Mouse (Mus musculus) ES-E14 (cell line): Measurements from ENCODE around the gene Rap1a. TPM values are rescaled to one million over a fixed set of nuclear protein-coding genes. Genes with fewer than 3 reads are reported as not detected.

Experiments
- DNase-seq: peaks from one replicate; pipeline ENCODE4 v3.0.0-alpha.2; 2013; ENCODE audit warnings: low read depth, low spot score
- H3K27ac ChIP-seq: 2 replicates; pipeline ENCODE4 v1.5.1; 2012; ENCODE audit warnings: low read depth, mild to moderate bottlenecking, low read length, moderate library complexity, mixed read lengths; ENCODE audit not compliant: poor library complexity, insufficient read depth, severe bottlenecking
- H3K36me3 ChIP-seq: 2 replicates; pipeline ENCODE4 v1.6.1; 2012; ENCODE audit warnings: mild to moderate bottlenecking, low read length, moderate library complexity, mixed read lengths; ENCODE audit not compliant: control insufficient read depth, poor library complexity, insufficient read depth, severe bottlenecking
- H3K4me1 ChIP-seq, 2 experiments: fragments of 150-350 bp in 1 of 2; sonication (generic) in 1 of 2; 2 replicates each; pipeline ENCODE4 v1.6.1; 2012; ENCODE audit warnings: low read length in 2 of 2, mild to moderate bottlenecking in 1 of 2, mixed read lengths in 1 of 2; ENCODE audit not compliant: control insufficient read depth in 2 of 2, insufficient read depth in 2 of 2, poor library complexity in 1 of 2
- H3K4me3 ChIP-seq, 2 experiments: fragments of 150-350 bp in 1 of 2; sonication (generic) in 1 of 2; 2 replicates each; pipeline ENCODE4 v1.5.1; 2012; ENCODE audit warnings: low read length in 2 of 2, low read depth in 1 of 2, mild to moderate bottlenecking in 1 of 2, mixed read lengths in 1 of 2; ENCODE audit not compliant: insufficient read depth in 1 of 2, poor library complexity in 1 of 2, severe bottlenecking in 1 of 2
- H3K9ac ChIP-seq: 2 replicates; pipeline ENCODE4 v1.6.1; 2012; ENCODE audit warnings: low read depth, mild to moderate bottlenecking, low read length, mixed read lengths; ENCODE audit not compliant: poor library complexity, insufficient read depth, severe bottlenecking
- H3K9me3 ChIP-seq: fragments of 150-350 bp; sonication (generic); 2 replicates; pipeline ENCODE4 v1.6.1; 2012; ENCODE audit warnings: low read depth, mild to moderate bottlenecking, low read length; ENCODE audit not compliant: control insufficient read depth, insufficient read depth
- CHD2 ChIP-seq: IDR thresholded peaks from 2 replicates; pipeline ENCODE4 v1.6.1; 2014; ENCODE audit warnings: mild to moderate bottlenecking, low read depth, low read length, inconsistent platforms
- HCFC1 ChIP-seq: IDR thresholded peaks from 2 replicates; pipeline ENCODE4 v1.6.1; 2012; ENCODE audit warnings: low read length, inconsistent platforms, borderline replicate concordance; ENCODE audit not compliant: insufficient read depth
- MAFK ChIP-seq: IDR thresholded peaks from 2 replicates; pipeline ENCODE4 v1.6.1; 2014; ENCODE audit warnings: mild to moderate bottlenecking, low read depth, low read length, inconsistent platforms; ENCODE audit not compliant: insufficient read depth
- ZC3H11A ChIP-seq: IDR thresholded peaks from 2 replicates; pipeline ENCODE4 v1.6.1; 2012; ENCODE audit warnings: low read depth, mild to moderate bottlenecking, inconsistent platforms, low read length, borderline replicate concordance
- ZNF384 ChIP-seq: IDR thresholded peaks from 2 replicates; pipeline ENCODE4 v1.6.1; 2012; ENCODE audit warnings: low read depth, low read length, inconsistent platforms
- in situ Hi-C, 2 experiments: fragments of 600-800 bp; cut with MboI; formaldehyde crosslinking; loops; one replicate each; pipeline ENCODE4 v1.15.1; 2025; ENCODE audit warnings: low sequenced_read_pairs in 2 of 2, inconsistent platforms in 1 of 2; ENCODE audit not compliant: unreplicated experiment in 2 of 2
- total RNA-seq: library from RNA; depleted of rRNA; stranded (reverse); fragments of 300-350 nt; gene quantifications from 2 replicates; pipeline ENCODE4 v1.2.3, GENCODE M21; 2012; rRNA removed

Rap1a gene
- 13.6 and 23.2 TPM in 2 replicates for total RNA-seq

DNA sequence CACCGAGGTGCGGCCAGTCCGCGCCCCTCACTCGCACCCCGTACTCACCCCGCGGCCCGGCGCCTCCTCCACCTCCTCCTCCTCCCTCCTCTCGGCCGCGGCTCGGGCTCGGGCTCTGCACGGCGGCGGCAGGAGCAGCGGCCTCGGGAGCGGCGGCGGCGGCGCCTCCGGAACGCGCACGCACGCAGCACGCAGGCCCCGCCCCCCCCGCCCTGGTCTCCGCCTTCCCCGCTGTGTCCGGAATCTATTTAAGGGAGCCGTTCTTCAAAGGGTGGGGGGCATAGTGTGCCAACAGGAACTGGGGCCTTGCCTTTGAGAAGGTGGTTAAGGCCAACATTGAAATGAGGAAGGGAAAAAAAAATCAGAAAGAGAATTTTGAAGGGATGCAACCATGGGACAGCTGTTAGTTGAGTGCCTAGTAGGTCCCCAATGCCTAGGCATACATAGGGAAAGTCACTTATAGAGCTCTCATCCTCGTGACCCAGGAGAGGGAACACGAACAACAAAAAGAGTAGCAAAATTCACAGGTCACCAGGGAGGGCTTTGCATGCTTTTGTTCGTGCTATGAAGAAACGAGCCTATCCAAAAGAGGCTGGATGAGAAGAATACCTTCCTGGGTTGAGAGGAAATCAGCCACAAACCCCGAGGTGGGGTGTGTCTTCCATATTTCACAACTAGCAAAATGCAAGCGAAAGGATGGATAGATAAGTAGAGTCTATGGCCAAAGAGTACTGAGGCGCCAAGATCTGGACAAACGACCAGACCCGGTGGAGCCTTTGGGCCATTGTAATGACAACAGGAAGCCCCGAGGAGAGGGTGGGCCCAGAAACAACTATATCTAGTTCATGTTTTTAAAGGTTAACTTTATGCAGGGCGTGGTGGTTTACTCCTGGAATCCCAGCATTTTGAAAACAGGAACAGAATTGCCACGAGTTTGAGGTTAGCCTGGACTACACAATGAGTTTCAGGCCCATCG is at the start of gene Rap1a:
Rap1a (minus strand) TSS at position 146 of the 976 bp plus-strand sequence.
- no peak for DNase-seq
- Histone ChIP-seq H3K9ac (peak within 1 kb of the TSS; percentile 73), H3K27ac (no peak within 1 kb of the TSS; the same call in 1 of the 2 replicates), H3K36me3 (no peaks in the 10 kb centered on the region), H3K4me1 (peaks cover 10 to 12% of the 10 kb centered on the region in 2 experiments), H3K4me3 (peak within 1 kb of the TSS; percentile 96), H3K9me3 (no peaks in the 10 kb centered on the region)
- in situ Hi-C loops = no loop called here
- TF ChIP-seq MAFK = no peak
- no peak for TF ChIP-seq ZC3H11A
- TF ChIP-seq HCFC1 = no peak
- TF ChIP-seq ZNF384 = no peak
- no peak for TF ChIP-seq CHD2

DNA sequence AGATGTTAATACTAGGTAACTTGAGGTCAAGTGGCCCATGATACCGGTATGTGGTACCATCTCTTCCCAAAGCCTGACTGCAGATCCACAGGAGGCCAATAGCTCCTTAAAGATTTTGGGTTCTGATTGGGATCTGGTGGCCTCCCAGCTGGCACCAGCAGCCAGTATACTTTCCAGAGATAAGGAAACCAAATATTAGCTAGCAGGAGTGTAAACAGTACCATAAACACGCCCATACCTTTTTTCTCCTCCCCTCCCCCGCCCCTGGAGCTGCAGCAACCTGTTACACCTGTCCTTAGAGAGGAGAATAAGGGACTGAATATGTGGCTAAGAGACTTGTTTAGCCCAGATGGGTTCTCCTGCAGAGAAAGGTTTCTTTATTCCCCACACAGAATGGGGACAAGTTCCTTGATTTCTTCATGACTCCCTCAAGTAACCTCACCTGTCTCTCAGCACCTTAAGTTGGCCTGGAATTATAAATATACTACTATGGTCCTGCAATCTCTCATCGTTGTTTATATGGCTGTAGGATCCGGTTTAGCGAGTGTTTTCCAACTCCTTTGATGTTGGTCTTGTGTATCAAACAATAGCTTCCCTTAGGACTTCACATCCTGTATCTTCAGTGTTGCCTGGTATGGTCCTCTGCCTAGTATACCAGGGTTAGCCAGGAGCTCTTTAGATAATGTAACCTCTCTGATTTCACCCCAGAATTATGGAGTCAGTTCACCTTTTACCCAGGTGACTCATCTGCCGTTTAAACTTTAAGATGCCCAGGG is 45.3 kb upstream of the Rap1a start:
- TF ChIP-seq ZC3H11A (no peak), CHD2 (no peak), ZNF384 (no peak), HCFC1 (no peak)
- Histone ChIP-seq H3K36me3 (no peaks in the 10 kb centered on the region), H3K9ac (no peak overlapping the region), H3K4me1 (no peaks in the 10 kb centered on the region), H3K27ac (no peak overlapping the region), H3K9me3 (no peaks in the 10 kb centered on the region), H3K4me3 (no peak overlapping the region)
- in situ Hi-C loops = no loop called here
- DNase-seq = no peak

- Histone ChIP-seq H3K9ac (no peak overlapping the region), H3K9me3 (no peaks in the 10 kb centered on the region), H3K27ac (no peak overlapping the region), H3K4me3 (no peak overlapping the region), H3K4me1 (no peaks in the 10 kb centered on the region), H3K36me3 (no peaks in the 10 kb centered on the region)
- in situ Hi-C loops = no loop called here
- DNase-seq = no peak
- TF ChIP-seq MAFK (no peak), ZC3H11A (no peak), ZNF384 (no peak), HCFC1 (no peak), CHD2 (no peak)
Measured at GRCm38 (mm10) chr3:105839836-105840235, 38.7 kb upstream of the Rap1a start.

- no peak overlapping the region for H3K4me3 ChIP-seq
- TF ChIP-seq ZC3H11A = no peak
- no peak for TF ChIP-seq MAFK
- TF ChIP-seq ZNF384 = no peak
- TF ChIP-seq CHD2 = no peak
- TF ChIP-seq HCFC1 = no peak
- no peak overlapping the region for H3K27ac ChIP-seq
- in situ Hi-C loops = no loop called here
- H3K9ac ChIP-seq = no peak overlapping the region
- H3K36me3 ChIP-seq = no peaks in the 10 kb centered on the region
- DNase-seq = no peak
- no peaks in the 10 kb centered on the region for H3K9me3 ChIP-seq
- H3K4me1 ChIP-seq = no peaks in the 10 kb centered on the region
Measured at GRCm38 (mm10) chr3:105838655-105839054, 37.5 kb upstream of the Rap1a start.
